Mouse (Mus musculus) adipocyte (in vitro differentiated cells): ENCODE data around the gene Dpf1.

Experiments
- DNase-seq: peaks from one replicate; pipeline ENCODE4 v3.0.0-alpha.2; 2016; ENCODE audit warnings: low spot score

Gene Dpf1

DNA sequence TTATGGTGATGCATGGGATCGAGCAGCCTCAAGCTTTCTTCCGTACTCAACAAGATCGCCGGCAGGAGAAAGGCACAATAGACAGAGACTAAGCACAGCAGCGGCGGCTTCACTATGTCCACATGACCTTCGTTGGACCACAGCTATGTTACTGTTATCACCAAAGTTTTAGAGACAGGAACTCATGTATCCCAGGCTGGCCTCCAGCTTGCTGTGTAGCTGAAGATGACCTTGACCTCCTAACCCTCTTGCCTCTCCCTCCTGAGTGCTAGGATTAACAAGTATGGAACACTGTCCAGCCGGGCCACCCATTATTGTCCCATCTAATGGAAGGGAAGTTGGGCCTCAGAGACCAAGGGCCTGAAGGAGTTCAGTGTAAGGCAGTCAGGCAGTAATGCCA lies 37.1 kb downstream of the Dpf1 start:
- DNase-seq, result no peak

DNA sequence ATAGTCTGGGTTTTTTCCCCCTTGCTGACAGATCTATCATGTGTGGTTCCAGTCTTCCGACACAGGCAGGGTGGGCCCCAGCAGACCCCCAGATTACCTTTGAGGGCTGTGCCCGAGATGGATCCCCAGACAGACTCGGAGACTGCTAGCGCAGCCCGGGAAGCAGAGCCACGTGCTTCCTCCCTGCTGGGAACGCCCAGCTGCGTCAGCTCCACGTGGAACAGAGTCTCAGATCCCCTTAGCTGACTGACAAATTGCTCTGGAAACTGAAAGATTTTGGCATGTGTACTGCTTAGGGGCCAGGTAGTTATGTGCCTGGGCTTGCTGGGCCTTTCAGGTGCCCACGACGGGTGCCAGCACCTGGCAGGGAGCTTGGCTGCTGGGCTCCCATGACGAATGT lies 38.0 kb downstream of the Dpf1 start:
- DNase-seq, result no peak

DNA sequence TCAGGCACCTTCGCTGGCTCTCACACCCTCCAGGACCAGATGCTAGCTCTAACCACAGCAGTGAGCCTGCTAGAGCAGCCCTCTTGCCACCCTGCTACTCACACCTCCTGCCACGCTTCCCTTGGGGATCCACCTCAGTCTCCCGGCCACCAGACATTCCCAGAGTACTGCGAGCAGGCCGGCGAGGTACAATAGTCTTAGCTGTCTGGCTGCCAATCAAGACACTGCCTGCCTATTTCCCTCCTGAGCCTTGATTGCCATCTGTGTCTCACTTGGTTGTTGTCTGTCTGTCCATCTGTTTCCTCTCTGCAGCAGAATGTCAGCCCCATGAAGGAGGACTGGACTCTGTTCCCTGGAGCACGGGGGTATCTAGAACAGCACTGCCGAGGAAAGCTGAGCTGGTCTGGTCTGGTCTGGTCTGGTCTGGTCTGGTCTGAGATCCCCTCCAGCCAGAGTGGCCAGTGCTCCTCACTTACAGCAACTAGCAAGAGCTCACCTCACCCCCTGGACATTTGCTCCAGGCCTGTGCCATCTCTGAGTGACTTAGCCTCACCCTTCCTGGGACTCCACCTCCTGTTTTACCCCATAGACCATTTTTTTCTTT lies 38.8 kb downstream of the Dpf1 start:
- no peak for DNase-seq

DNA sequence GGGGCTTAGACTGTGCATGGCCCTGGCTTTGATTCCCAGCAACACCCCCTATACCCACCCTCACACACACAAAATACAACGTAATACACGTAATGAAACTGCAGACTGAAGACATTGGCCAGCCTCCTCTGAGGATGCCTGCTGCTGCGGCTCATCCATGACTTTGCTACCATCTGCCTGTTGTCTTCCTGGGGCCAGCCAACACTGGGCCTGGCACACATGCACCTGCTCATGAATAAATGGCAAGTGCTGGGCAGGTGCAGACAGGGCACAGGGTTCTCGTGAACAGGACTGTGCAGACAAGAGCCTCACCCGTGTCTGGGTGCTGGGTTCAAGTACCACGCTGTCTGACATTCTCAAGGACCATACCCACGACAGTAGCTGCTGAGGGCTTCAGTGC lies 40.0 kb downstream of the Dpf1 start:
- DNase-seq, result no peak

DNA sequence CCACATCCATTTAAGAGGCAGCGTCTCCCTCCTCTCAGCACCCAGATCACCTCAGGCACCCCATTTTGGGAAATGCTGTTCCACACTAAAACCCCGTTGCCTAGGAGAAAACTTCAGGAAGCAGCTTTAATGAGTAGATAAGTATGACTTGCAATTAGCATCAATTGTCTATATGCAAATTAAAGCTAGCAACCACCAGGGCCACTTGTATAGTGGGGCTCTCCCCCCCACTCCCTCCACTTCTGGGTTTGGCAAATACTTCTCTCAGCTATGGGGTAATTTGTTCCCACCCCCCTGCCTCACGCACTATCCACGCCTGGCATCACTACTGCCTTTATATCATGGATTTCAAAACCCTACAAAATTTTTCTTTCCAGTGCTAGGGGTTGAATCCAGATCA lies 41.8 kb downstream of the Dpf1 start:
- no peak for DNase-seq

DNA sequence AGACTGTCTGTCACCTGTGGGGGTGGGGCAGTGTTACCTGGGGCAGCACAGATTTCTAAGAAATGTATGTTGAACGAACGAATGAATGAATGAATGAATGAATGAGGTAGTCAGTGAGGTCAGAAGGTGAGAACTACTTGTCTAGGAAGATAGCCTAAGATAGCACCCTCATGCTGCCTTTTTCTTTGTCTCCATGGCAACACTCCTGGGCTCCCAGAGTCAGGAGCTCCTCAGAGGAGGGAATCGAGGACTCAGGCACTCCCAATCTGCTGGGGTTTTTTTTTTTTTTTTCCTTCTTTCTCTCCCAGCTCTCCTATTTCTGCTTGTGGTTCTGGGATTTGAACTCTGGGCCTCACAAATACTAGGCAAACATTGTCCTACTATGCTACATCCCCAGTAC lies 42.5 kb downstream of the Dpf1 start:
- no peak for DNase-seq

DNA sequence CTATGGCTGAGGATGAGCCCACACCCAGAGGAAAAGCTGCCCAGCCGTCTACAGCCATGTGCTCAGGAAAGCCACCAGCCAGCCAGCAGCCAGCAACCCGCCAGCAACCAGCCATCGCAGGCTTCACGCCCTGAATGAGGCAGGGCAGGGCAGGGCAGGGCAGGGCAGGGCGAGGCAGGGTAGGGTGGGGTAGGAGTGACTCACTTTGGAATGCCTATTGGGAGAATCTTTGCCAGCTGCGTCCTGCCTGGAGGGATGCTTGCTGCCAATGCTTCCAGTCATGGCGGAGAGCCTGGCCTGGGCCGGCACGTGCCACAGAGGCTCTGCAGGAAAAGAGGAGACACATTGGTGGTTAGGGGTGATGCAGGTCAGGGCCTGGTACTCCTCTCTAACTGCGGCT lies 46.7 kb downstream of the Dpf1 start:
- DNase-seq, result no peak

DNA sequence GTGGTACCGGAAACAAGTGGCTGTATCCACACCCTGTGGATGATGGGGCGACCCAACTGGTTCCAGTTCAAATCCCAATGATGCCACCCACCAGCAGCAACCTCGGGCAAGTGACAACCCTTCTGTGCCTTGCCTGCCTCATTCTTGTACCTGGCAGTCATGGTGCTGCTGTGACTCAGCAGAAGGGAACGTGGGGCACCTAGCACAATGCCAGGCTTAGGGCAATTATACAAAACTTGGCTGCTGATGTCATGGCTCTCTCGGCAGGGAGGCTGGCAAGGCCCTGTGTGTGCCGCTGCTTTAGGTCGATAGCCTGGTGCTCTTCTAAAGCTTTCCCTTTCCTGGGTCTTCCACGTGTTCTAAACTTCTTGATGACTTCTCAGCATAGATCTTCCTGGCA lies 48.5 kb downstream of the Dpf1 start:
- DNase-seq, result no peak

DNA sequence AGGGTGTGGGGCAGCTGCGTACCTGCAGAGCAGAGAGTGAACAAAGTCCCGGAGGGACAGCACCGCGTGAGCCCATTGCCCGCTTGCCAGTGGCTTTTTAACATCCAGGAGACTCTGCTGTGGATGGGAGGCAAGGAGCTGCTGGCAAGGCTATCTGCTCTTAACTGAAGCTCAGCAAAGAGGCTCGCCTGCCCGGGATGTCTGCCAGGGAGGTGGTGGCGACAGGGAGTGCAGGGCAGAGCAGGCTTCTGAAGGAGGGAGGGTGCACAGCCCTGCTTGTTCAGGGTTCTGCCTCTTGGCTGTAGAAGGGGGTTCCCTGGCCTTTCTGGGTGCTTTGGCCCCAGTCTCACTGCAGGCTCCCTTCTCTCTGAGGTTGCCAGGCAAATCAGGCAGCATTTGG lies 50.4 kb downstream of the Dpf1 start:
- DNase-seq, result peak; percentile 46

DNA sequence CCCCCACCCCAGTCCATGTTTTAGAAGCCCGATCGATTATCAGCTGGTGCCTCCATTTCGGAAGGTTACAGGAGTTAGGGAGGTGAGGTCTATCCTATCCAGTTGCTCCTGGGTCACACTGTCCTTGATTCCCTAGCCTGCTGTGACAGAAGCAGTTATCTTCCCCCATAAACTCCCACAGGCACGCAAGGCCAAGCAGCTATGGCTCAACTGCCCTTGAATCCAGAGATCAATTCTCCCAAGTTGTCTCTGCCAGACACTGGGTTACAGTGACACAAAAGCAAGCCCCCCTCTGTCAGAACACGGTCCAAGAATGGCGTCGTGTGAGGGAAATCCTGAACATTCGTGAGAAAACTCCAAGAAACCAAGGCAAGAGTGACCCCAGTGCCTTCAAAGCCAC lies 51.7 kb downstream of the Dpf1 start:
- DNase-seq, result no peak

DNA sequence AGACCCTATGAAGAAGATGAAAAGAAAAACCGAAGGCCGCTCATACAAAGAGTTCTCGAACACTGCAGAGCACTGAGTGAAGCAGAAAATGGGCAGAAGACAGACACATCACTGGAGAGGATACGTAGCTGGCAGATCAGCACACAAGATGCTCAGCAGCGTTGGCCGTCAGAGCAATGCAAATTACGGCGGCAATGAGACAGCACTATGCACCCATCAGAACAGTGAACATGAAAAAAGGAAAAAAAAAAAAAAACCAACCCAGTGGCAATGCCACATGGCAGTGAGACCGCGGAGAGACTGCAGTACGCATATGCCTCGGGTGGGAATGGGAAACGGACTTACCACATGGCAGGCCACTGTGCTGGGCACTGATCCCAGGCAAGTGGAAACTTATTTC lies 57.7 kb downstream of the Dpf1 start:
- no peak for DNase-seq

DNA sequence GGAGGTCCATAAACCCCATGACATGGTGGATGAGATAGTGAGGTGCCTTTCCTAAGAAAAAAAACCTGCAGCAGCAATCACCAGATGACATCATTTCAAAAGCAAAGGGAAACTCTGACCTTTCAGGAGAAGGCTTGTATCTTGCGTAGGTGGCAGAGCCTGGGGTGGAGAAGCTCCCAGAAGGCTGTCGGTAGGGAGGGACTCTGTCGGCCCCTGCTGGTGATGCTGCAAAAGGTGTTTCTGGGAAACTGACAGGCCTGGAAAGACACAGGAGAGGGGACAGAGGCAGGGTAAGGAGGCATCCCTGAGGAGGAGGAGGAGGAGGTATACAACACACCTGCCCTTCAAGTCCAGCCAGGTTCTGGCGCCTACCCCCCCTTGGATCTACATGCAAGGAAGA lies 60.3 kb downstream of the Dpf1 start:
- peak; percentile 21 for DNase-seq

DNA sequence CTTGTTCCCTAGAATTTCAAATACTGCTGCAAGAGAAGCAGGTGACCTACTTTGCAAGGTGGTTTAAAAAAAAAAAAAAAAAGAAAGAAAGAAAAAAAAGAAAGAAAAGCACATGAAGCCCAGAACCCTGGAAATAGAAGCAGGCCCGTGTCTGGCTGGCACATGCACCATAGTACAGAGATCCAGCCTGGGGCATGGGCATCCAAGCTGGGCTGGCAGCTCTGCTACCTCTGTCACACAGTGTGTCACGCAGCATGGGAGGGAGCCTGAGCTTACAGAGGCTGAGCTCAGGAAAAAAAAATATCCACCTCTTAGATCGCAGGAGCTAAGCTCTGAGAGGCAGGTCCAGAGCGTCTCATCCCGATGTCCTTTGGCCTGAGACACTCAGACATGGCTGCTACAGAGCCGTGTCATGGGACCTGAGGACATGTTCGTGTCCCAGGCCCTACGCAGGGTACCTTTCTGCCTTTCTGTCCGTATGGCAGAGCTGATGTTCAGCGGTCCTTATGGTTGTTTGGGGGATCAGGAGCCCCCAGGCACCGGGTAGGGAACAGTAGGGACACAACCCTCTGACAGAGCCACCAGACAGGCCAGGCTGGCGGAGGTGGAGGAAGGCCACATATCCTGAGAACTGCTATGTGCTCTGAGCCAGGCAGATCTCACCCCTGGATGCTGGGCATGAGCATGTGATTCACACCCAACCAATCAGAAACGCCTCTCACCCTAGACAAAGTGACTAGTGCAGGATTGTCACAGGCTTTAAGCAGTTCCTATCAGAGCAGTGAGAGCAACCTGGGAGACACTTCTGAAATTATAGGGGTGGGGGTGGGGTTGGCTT lies 63.6 kb downstream of the Dpf1 start:
- no peak for DNase-seq
